Mouse (Mus musculus) kidney, adult 8-10 months (tissue): ENCODE data around the gene Mmp10.

Source experiments
- DNase-seq, 2 experiments: peaks; one replicate each; pipeline ENCODE4 v3.0.0; 2022

Gene Mmp10

DNA sequence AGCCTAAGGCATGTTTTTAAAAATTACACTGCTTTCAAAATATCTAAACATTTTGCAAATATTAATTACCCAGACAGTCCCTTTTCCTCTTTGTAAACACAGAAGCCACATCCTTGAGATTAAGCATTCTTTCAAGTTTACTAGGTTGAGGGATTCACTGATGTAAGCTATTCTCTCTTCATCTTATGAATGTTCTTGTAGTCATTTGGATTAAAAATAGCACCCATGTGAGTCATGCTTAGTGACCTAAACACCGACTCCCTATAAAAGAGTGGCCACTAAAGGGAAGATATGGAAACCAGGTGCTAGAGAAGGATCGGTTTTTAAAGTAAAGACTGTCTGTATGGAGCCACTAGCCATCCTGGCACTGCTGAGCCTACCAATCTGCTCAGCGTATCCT is at the start of gene Mmp10:
Gene Mmp10, plus strand, starts transcription at position 302 of the 400 bp plus-strand sequence.
- no peak for DNase-seq

DNA sequence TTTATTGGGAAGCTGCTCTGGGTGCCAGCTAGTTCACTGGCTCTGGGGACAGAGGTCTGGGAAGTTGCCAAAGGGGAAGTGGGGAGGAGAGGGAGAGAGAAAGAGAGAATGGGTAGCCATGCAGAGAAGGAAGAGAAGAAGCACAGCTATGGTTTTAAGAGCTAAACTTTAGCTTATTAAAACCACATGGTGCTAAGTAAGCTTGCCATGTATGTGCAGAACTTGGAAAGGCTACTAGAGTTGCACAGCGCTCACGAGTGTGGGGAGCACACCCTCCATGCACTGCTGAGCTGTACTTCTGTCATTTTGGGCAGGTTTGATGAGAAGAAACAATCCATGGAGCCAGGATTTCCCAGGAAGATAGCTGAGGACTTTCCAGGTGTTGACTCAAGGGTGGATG is 48.9 kb upstream of the Mmp10 start:
- no peak for DNase-seq

DNA sequence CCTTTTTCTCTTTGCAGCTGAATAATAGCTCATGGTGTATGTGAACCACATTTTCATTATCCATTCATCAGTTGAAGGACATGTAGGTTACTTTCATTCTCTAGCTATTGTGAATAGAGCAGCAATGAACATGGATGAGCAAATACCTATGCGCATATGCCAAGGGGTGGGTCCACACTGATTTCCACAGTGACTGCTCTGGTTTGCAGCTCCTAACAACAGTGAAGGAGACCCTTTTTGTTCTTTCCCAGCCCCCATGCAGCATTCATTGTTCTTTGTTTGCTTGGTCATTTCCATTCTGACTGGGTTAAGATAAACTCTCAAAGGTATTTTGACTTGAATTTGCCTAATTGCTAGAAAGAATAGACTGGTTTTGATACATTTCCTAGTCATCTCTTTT is 31.9 kb upstream of the Mmp10 start:
- no peak for DNase-seq

DNA sequence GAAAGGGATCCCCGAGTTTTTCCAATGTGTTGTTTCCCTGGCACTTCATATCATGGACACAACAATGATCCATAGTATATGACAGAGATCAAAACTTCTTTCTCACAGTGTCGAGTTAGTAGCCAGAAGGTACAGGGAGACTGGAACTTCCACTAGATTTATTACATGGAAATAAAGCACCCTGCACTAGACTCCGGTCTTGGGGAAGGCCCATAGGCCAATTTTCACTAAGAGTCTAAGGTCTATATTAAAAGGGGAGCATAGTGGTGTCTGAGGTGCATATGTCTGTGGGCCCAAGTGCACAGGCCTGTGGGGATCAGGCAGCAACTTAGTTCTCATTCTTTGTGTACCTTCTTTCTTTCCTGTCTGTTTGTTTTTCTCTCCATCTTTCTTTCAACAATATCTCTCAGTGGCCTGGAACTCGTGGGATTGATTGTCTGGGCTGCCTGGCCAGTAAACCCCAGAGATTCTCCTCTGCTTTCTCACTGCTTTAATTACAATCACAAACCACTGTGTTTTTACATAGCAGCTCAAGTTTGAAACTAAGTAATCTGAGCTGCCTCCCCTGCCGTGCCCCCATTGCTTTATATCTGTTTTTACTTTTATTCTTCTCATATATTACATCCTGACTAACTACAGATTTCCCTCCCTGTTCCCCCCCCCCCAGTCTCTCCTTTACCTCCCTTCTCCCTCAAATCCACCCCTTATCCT is 18.3 kb upstream of the Mmp10 start:
- DNase-seq = no peak

DNA sequence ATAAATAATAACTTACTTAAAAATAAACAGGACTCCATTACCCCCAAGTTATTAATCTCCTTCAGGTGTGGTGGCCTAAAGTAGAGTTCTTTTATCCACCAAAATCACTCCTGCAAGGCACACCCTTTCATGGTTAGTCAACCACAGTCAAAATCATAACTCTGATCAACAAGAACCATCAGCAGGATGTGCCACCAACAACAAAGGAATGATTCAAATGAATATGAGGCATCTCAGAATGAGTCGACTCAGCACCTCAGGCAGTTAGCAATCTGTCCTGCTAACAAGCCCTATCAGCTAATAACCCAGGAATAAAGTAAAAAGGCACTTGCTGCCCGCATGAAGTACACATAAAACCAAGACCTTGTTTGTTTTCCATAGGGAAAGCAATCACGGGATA is 1.0 kb upstream of the Mmp10 start:
- no peak for DNase-seq

DNA sequence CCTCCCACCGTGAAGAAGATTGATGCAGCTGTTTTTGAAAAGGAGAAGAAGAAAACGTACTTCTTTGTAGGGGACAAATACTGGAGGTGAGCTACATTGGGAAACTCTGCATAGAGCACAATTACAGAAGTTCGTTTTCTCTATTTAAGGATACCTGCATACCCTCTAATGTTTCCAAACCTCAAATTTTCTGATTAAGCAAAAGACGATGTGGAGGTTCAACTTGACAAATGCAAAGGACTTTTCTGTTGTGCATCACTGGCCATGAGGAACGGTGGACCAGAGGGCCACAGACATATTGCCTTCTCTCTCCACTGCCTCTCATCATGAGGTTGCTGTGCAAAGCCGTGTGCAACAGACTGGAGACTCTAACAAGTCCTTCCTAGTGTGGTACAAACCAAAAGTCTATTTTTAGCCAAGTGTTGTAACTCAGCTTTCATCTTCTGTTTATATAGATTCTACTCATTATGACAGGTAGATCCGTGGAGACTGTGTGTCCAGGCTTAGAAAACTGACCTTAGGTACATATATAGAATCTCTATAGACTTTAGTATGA is 5.2 kb downstream of the Mmp10 start:
- no peak for DNase-seq

DNA sequence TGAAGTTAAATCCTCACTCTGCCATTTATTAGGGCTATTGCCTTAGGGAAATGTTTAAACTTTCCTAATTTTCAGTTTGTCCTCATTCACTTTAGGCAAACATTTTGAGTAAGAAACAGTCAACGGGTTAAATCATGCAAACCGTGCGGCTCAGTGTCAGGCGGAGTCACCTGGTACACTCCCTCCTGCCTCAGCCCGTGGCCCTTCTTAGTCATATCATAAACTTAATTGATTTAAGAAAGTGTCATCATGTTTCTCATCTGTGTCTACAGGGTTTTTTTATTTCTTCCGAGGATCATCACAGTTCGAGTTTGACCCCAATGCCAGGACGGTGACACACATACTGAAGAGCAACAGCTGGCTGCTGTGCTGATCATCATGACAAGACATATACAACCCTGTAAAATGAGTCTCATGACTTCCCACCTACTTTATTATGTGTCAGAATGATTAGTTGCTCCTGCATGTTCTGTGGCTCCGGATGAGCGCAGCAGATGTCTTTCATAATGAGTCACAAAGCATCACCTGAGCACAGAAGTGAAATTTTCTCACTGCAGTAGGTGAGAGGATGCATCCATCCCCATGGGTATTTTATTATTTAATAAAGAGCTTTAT is 7.6 kb downstream of the Mmp10 start:
- no peak for DNase-seq

DNA sequence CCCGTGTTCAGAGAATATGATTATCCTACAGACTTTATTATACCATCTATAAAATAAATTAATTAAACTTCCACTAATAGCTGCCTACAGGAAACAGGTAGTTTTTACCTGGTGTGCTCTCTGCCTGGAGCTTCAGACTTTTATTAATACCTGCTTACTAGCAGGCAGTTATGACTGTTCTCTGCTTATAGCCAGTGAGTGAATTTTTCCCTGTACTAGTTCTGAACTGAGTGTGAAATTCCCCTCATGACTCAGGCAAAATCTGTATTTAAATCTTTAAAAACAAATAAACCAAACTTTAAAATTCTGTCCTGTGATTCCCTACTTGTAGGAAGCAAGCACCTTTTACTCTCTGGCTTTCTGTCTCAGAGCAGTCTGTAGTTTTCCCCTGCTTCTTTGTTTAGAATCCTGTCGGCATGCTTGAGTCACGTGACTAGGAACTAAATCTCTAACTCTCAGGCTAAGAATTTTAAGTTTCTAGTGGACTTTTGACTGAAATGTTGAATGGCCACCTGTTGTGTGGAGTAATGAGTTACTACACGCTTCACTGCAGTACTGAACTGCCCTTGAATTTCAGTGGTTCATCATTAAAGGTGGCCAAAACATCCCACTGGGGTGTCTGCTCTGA is 15.9 kb downstream of the Mmp10 start:
- DNase-seq = no peak

DNA sequence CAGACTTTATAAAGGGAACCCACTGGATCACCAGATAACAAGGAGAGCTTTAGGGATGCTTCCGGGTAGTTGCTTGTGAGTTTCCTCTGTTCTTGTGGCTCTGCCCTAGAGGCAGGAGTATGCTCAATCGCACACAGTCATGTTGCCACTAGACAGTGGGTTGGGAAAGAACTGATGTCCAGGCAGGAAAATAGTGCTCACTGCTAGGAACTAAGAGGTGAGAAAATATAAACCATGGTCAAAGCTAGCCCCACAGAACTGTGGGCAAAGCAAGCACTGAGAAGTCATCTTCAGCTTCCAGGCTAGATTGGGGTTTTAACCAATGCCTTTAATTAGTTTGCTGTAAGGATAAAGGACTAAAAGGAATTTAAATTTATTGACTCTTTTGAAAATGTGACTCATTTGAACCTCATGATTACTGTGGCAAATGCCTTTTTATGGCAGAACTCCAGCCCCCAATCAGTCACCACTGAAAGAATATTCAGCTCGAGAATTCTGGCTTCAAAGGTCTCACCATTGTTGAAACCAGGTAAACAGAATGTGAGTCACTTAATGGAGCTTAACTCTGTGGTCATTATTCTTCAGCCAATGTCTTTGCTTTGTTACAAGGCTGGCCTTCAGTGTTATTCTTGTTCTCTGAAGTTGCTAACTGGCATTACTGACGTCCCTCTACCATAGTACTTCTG is 24.2 kb downstream of the Mmp10 start:
- no peak for DNase-seq

DNA sequence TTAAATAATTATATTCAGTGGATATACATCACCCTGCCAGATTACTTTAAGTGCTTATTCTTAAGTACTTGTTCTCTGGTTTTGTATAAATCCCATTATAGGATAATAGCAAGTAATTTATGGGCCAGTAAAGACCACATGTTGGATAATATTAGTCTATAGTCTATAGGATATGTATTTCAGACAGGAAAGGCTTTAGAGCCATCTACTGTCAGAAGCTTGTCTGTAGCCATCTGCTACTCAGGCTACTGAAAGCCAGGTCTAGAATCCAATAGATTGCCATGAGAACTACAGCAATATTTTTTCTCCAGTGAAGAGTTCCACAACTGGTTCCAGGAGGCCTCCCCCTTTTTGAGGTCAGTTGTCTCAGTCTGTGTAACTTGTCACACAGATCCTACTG is 40.6 kb downstream of the Mmp10 start:
- no peak for DNase-seq

DNA sequence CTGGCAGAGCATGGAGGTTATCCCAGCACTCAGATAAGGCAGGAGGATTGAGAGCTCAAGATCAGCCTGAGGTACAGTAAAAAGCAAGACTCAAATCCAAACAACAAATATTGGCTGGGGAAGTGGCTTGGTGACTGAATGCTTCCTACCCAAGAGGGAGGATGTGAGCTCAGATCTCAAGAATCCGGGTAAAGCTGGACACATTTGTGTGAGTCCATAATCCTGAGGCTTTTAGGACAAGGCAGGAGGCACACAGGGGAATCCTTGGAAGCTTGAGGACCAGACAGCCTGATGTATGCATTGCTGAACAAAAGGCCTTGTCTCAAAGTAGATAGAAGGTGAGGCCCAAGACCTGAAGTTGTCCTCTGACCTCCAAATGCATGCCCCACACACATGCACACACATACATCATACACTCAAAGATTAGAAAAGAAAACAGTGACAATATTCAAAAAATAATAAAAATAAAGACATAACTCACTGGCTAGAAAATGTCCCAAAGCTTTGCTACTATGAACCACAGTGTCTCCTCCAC is 42.8 kb downstream of the Mmp10 start:
- DNase-seq = no peak

DNA sequence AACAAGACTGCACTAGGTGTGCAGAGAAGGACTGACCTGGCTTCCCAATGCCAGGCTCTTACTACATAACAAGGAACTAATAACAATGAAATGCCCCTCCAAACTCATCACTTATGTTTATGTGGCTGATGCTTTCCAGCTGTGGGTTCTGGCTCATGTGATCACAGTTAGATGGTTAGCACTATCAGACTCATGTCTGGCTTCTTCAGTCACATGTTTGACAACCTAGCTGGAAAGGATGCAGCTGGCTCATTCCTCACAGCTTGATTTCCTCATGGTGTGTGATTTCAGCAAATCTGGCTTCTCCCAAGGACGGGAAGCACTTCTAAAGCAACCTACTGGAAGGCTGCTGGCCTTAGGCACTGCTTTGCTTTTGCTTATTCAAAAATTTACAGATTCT is 43.3 kb downstream of the Mmp10 start:
- DNase-seq = peak; percentile 11 to 17

DNA sequence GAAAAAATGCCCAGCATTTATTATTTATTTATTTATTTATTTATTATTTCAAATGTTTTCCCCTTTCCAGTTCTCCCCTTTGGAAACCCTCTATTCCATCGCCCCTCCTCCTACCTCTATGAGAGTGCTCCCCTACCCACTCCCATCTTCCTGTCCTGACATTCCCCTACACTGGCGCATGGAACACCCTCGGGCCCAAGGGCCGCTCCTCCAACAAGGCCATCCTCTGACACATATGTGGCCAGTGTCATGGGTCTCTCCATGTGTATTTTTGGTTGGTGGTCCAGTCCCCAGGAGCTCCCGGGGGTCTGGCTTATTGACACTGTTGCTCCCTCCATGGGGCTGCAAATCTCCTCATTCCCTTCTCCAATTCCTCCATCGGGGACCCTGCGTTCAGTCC is 43.8 kb downstream of the Mmp10 start:
- no peak for DNase-seq

DNA sequence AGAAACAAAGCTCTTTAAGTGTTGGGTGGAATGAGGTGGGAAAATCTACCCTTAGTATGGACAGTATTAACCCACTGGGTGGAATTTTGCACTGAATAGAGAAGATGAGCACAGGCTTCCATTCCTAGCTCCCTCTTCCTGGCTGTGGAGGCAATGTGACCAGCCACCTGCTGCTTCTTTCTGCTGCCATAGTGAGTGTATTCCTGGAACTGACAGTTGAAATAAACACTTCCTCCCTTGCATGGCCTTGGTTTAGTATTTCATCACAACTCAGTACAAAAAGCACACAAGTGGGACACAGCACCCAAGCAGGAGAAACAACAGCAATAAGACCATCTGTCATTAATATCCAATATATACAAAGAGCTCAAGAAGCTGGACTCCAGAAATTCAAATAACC is 49.8 kb downstream of the Mmp10 start:
- DNase-seq = no peak

DNA sequence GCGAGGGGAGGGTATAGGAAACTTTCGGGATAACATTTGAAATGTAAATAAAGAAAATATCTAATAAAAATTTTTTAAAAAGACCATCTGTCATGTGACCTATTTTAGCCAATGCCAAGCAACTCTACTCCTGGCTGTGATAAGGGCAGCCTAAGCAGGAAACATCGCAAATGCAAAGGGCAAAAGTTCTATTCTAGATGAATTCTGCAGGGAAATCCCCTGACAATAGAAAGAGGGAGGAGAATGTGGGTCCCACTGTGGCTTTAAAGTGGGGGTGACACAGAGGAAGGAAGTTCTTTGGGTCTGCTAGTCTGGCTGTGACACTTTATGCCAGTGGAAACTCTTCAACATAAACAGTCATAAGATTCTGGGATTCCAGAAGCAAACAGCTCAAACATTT is 51.4 kb downstream of the Mmp10 start:
- no peak for DNase-seq

DNA sequence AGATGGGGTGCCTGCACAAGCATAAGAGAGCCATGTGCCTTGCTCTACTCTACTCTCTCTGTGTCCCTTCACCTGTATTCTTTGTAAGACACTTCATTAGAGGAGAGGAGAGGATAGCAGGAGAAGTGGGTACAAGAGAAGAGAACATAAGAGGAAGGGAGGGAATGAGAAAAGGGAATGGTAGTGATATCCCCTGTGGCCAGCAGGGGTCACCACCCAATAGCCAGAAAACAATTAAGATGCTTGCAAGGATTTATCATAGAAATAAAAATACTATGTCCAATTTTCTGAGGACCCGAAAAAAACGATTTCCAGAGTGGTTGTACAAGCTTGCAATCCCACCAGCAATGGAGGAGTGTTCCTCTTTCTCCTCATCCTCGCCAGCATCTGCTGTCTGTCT is 52.2 kb downstream of the Mmp10 start:
- peak in 1 of 2 experiments; percentile 39 for DNase-seq

DNA sequence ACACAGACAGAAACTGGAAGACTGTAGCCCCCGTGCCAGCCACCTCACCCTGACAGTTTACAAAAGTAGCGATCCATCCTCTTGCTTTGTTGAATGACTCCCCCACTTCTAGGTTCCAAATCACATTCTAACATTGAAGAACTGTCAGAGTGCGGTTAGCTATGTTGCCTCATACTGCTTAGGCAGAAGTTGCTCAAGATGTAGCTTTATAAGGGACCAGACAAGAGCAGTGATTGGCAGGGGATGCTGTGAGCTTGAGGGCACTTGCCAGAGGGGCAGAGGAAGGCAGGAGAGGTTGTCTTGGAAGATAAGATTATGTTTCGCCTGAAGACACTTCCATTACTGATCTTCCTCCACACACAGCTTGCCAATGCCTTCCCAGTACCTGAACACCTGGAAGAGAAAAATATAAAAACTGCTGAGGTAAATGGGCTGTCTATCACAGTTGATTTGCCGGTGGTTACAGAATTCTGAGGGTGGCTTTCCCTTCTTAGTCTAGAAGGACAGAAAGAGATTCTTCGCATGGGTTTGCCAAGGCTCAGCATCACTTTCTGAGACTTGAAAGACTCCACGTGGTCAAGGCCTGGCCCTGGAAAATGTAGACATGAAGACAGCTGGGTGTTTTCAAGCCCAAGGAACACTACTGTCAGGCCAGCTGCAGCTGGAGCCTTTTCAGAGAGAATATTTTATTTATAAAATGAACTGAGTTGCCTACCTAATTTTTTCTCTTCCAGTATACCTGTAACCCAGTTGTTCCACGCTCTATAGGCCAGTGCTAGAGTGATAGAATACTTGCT is 56.3 kb downstream of the Mmp10 start, which contains the start of gene Mmp8:
Gene Mmp8, plus strand, starts transcription at position 236 of the 797 bp plus-strand sequence.
- no peak for DNase-seq
